Mouse (Mus musculus) embryonic facial prominence, embryonic 11.5 days (tissue): ENCODE measurements around the gene Selenbp1. TPM values are rescaled to one million over a fixed set of nuclear protein-coding genes. Genes with fewer than 3 reads are reported as not detected.
"Not testable (repeated sequence)": the region's sequence is repeated elsewhere in the genome, so short reads cannot be mapped to it uniquely, and the experiment has no call there.

Experiments used
- ATAC-seq: fragments of 200-750 bp; cut with Nextera tagmentation; replicated peaks from 2 replicates; pipeline ENCODE4 v1.8.0; 2017; ENCODE audit warnings: low read depth; ENCODE audit not compliant: insufficient number of reproducible peaks, low FRiP score, low TSS enrichment
- DNase-seq: peaks from one replicate; pipeline ENCODE4 v3.0.0-alpha.2; 2015; ENCODE audit warnings: low spot score
- H3K27ac ChIP-seq: fragments of 300-500 bp; sonication (generic); replicated peaks from 2 replicates; pipeline ENCODE4 v1.5.1; 2014; ENCODE audit warnings: mild to moderate bottlenecking, low read depth, low read length, control low read depth
- H3K27me3 ChIP-seq: fragments of 300-500 bp; sonication (generic); 2 replicates; pipeline ENCODE4 v1.6.1; 2014; ENCODE audit warnings: mild to moderate bottlenecking, low read length, moderate library complexity, mixed read lengths; ENCODE audit not compliant: control insufficient read depth, insufficient read depth
- H3K36me3 ChIP-seq: fragments of 300-500 bp; sonication (generic); replicated peaks from 2 replicates; pipeline ENCODE4 v1.6.1; 2014; ENCODE audit warnings: low read depth, mild to moderate bottlenecking, low read length, moderate library complexity, mixed read lengths; ENCODE audit not compliant: control insufficient read depth, insufficient read depth
- H3K4me1 ChIP-seq: fragments of 300-500 bp; sonication (generic); 2 replicates; pipeline ENCODE4 v1.6.1; 2014; ENCODE audit warnings: low read length, mixed read lengths; ENCODE audit not compliant: control insufficient read depth, insufficient read depth
- H3K4me2 ChIP-seq: fragments of 300-500 bp; sonication (generic); 2 replicates; pipeline ENCODE4 v1.6.1; 2014; ENCODE audit warnings: low read depth, mild to moderate bottlenecking, control low read depth, low read length, moderate library complexity
- H3K4me3 ChIP-seq: fragments of 300-500 bp; sonication (generic); 2 replicates; pipeline ENCODE4 v1.5.1; 2014; ENCODE audit warnings: low read depth, low read length, control low read depth
- H3K9ac ChIP-seq: fragments of 300-500 bp; sonication (generic); replicated peaks from 2 replicates; pipeline ENCODE4 v1.6.1; 2014; ENCODE audit warnings: mild to moderate bottlenecking, control low read depth, low read length
- H3K9me3 ChIP-seq: fragments of 300-500 bp; sonication (generic); replicated peaks from 2 replicates; pipeline ENCODE4 v1.6.1; 2016; ENCODE audit warnings: mild to moderate bottlenecking, low read length, inconsistent platforms, mixed read lengths; ENCODE audit not compliant: control insufficient read depth
- WGBS: fragments of 180-500 bp; shearing (Covaris S2); extraction: QIAGEN DNeasy Blood & Tissue Kit; methylation state at CpG from one replicate; pipeline ENCODE4 v1.1.7; 2014; 5-methylcytosine and 5-hydroxymethylcytosine counted together
- polyA plus RNA-seq: library from polyadenylated mRNA; unstranded; fragments of >200 nt; fragmentation: Nextera tagmentation; extraction: Ambion mirVana; gene quantifications from 2 replicates; pipeline ENCODE4 v1.2.1, GENCODE M21; 2014

Gene Selenbp1
- polyA plus RNA-seq, 1 experiment from 2014 or later = 10.5 TPM

- H3K9me3 ChIP-seq, H3K4me1 ChIP-seq, H3K4me3 ChIP-seq, ATAC-seq, H3K36me3 ChIP-seq, DNase-seq, H3K4me2 ChIP-seq, H3K9ac ChIP-seq, H3K27ac ChIP-seq, H3K27me3 ChIP-seq: not testable (repeated sequence)
- WGBS = 47% methylated on average over 4 of the region's 4 CpGs
Observed at GRCm38 (mm10) chr3:94926301-94926736, 6.5 kb upstream of the Selenbp1 start.

DNA sequence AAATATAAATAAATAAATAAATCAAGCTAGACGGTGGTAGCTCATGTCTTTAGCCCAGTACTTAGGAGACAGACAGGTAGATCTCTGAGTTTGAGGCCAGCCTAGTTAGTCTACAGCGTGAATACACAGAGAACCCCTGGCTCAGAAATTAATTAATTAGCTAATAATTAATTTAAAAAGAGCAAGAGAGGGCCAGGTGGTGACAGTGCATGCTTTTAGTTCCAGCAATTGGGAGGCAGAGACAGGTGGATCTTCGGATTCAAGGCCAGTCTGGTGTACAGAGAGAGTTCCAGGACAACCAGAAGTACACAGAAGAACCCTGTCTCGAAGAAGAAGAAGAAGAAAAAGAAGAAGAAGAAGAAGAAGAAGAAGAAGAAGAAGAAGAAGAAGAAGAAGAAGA lies 3.9 kb upstream of the Selenbp1 start:
- not testable (repeated sequence) for H3K4me2 ChIP-seq, H3K4me1 ChIP-seq, H3K36me3 ChIP-seq, ATAC-seq, H3K27me3 ChIP-seq, H3K9me3 ChIP-seq, H3K9ac ChIP-seq, DNase-seq, H3K4me3 ChIP-seq, H3K27ac ChIP-seq
- WGBS = 79% methylated on average over 4 of the region's 4 CpGs

DNA sequence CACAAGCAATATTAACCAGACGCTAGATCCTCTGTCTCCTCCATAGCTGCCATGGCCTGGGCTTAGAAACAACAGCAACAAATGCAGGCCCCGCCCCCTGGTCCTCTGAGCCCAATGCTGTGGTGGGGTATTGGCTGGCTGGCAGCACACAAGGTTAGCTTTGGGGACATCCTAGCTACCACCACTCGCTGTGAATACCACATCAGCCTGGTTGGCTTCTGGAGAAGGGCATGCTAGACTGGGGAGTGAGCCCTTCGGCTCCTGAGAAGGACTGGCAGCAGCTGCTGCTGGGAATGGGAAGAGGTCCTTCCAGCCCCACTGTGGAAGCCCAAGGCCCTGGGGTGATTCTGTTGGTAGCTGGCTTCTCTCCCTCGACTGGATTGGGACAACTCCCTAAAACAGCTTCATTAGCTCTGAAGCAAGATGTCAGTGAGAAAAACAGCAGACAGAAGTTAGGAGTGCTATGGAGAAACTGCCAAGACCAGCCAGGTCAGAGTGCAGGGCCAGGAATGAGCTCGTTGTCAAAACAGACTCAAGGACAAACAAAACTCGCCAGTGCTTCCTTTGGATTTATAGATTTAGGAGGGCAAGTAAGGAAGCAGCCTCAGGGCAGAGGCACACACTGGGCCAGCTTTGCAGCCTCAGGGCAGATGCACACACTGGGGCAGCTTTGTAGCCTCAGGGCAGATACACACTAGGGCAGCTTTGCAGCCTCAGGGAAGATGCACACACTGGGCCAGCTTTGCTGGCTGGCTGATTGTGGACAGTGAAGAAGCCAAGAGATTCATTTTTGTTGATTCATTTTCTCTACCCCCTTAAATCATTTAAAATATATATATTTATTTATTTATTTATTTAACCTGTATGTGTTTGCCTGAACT lies 2.2 kb upstream of the Selenbp1 start:
- ATAC-seq, H3K4me3 ChIP-seq, H3K4me2 ChIP-seq, H3K9ac ChIP-seq, H3K9me3 ChIP-seq, DNase-seq, H3K4me1 ChIP-seq, H3K36me3 ChIP-seq, H3K27ac ChIP-seq, H3K27me3 ChIP-seq: not testable (repeated sequence)
- 33% methylated on average over 7 of the region's 7 CpGs for WGBS

GRCm38 (mm10) chr3:94931427-94932082 lies 1.3 kb upstream of the Selenbp1 start:
- H3K4me3 ChIP-seq, H3K36me3 ChIP-seq, ATAC-seq, H3K27ac ChIP-seq, DNase-seq, H3K27me3 ChIP-seq, H3K9me3 ChIP-seq, H3K9ac ChIP-seq, H3K4me2 ChIP-seq, H3K4me1 ChIP-seq: not testable (repeated sequence)
- WGBS = 78% methylated on average over 10 of the region's 10 CpGs

- H3K4me2 ChIP-seq, H3K36me3 ChIP-seq, H3K4me1 ChIP-seq, H3K27ac ChIP-seq, H3K9me3 ChIP-seq, H3K27me3 ChIP-seq, ATAC-seq, H3K9ac ChIP-seq, H3K4me3 ChIP-seq, DNase-seq: not testable (repeated sequence)
- WGBS = 79% methylated on average over 2 of the region's 2 CpGs
Observed at GRCm38 (mm10) chr3:94932279-94932678, 577 bp upstream of the Selenbp1 start.

- H3K9me3 ChIP-seq, H3K9ac ChIP-seq, DNase-seq, ATAC-seq, H3K36me3 ChIP-seq, H3K27me3 ChIP-seq, H3K4me3 ChIP-seq, H3K4me1 ChIP-seq, H3K4me2 ChIP-seq, H3K27ac ChIP-seq: not testable (repeated sequence)
- WGBS = no CpG with 5 or more reads among the region's 2 CpGs
Observed at GRCm38 (mm10) chr3:94933604-94934003, 748 bp downstream of the Selenbp1 start.

DNA sequence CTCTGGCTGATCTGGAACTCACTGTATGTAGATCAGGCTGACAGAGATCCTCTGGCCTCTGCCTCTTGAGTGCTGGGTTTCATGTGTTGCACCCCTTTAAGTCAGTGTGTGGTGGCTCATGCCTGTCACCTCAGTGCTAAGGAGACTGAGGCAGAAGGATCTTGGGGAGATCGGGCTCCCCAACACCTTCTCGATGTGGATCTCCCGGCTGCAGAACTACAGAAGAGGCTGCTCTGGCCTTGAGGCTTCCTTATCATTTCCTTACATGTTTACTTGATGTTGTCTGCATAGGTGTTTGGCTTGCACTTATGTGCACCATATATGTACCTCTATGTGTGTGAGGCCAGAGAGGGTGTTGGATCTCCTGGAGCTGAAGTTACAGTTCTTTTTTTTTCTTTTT lies 1.7 kb downstream of the Selenbp1 start:
- WGBS = 90% methylated on average over 3 of the region's 3 CpGs
- not testable (repeated sequence) for ATAC-seq, H3K4me3 ChIP-seq

DNA sequence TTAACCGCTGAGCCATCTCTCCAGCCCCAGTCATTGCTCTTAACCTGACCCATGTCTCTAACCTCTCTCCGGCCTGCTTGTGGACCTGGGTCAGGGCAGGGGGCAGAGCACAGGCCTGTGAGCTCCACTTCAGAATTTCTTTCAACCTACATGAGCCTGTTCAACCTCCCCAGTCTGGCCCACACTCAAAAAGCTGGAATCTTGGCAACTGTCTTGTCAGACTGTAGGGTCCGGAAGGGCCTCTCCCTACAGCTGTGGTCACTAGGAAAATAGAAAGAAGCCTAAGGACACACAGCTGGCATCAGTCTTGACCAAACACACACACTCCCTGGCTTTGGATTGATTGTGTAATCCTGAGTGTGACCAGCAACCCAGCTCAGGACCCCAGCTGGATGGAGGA lies 2.5 kb downstream of the Selenbp1 start:
- H3K9me3 ChIP-seq, H3K4me1 ChIP-seq, H3K27ac ChIP-seq, H3K27me3 ChIP-seq, DNase-seq, H3K36me3 ChIP-seq, ATAC-seq, H3K4me3 ChIP-seq, H3K9ac ChIP-seq, H3K4me2 ChIP-seq: not testable (repeated sequence)
- 90% methylated on average over 3 of the region's 3 CpGs for WGBS

More for the DNA sequence above, 1.7 kb downstream of the Selenbp1 start:
- H3K9me3 ChIP-seq, H3K4me2 ChIP-seq, H3K27ac ChIP-seq, H3K36me3 ChIP-seq, DNase-seq, H3K9ac ChIP-seq, H3K27me3 ChIP-seq, H3K4me1 ChIP-seq: not testable (repeated sequence)
